Mouse (Mus musculus) liver, adult 2 months (tissue): ENCODE data around the gene Car5b. TPM values are rescaled to one million over a fixed set of nuclear protein-coding genes. Genes with fewer than 3 reads are reported as not detected.
A peak's percentile ranks its signal among the peaks of the same experiment; 100 is the strongest.

Source experiments
- DNase-seq: peaks from one replicate; pipeline ENCODE4 v3.0.0-alpha.2; 2011; ENCODE audit warnings: low read depth, low spot score; ENCODE audit errors: extremely low read depth
- H3K27ac ChIP-seq: fragments of 200-500 bp; replicated peaks from 2 replicates; pipeline ENCODE4 v1.5.1; 2012; ENCODE audit warnings: low read depth, mild to moderate bottlenecking, control low read depth, inconsistent platforms, low read length; ENCODE audit not compliant: insufficient read depth
- H3K27me3 ChIP-seq: fragments of 200-500 bp; 2 replicates; pipeline ENCODE4 v1.6.1; 2012; ENCODE audit warnings: mild to moderate bottlenecking, moderate library complexity, low read length, inconsistent platforms; ENCODE audit not compliant: control insufficient read depth, insufficient read depth
- H3K36me3 ChIP-seq: fragments of 200-500 bp; 2 replicates; pipeline ENCODE4 v1.6.1; 2012; ENCODE audit warnings: low read length, inconsistent platforms; ENCODE audit not compliant: control insufficient read depth, insufficient read depth
- H3K4me1 ChIP-seq: fragments of 200-500 bp; 2 replicates; pipeline ENCODE4 v1.6.1; 2011; ENCODE audit warnings: low read length; ENCODE audit not compliant: control insufficient read depth, insufficient read depth
- H3K4me3 ChIP-seq: fragments of 200-500 bp; 2 replicates; pipeline ENCODE4 v1.5.1; 2011; ENCODE audit warnings: low read depth, mild to moderate bottlenecking, control low read depth, low read length, moderate library complexity; ENCODE audit not compliant: insufficient read depth
- H3K79me2 ChIP-seq: fragments of 200-500 bp; 2 replicates; pipeline ENCODE4 v1.6.1; 2012; ENCODE audit warnings: inconsistent platforms, mild to moderate bottlenecking, low read length, moderate library complexity; ENCODE audit not compliant: control insufficient read depth, insufficient read depth
- H3K9ac ChIP-seq: fragments of 200-500 bp; 2 replicates; pipeline ENCODE4 v1.6.1; 2012; ENCODE audit warnings: low read depth, mild to moderate bottlenecking, control low read depth, inconsistent platforms, low read length
- CTCF ChIP-seq: fragments of 200-500 bp; IDR thresholded peaks from 2 replicates; pipeline ENCODE4 v1.5.1; 2011; ENCODE audit warnings: low read depth, low read length, control low read depth
- POLR2A ChIP-seq: fragments of 200-500 bp; IDR thresholded peaks from 2 replicates; pipeline ENCODE4 v1.6.1; 2011; ENCODE audit warnings: low read length, control low read depth; ENCODE audit not compliant: insufficient read depth; ENCODE audit errors: extremely low read depth
- WGBS: fragments of 180-500 bp; shearing (Covaris S2); methylation state at CpG from one replicate; pipeline ENCODE4 v1.1.7; 2018; 5-methylcytosine and 5-hydroxymethylcytosine counted together
- polyA plus RNA-seq: library from polyadenylated mRNA; depleted of rRNA; stranded (reverse); fragments of >200 nt; gene quantifications from 2 replicates; pipeline ENCODE4 v1.2.3, GENCODE M21; 2012
- total RNA-seq: library from RNA; depleted of rRNA; stranded (reverse); fragments of >200 nt; gene quantifications from 2 replicates; pipeline ENCODE4 v1.2.3, GENCODE M21; 2014

The Car5b gene
- total and polyA plus RNA-seq, 2 experiments, result 0.91 to 2.1 TPM

- DNase-seq, result peak; percentile 77
- Histone ChIP-seq H3K36me3 (peaks cover 7% of the 10 kb centered on the region; the same call in 1 of the 2 replicates), H3K27ac (peak within 1 kb of the TSS; percentile 98), H3K9ac (peak within 1 kb of the TSS; percentile 99), H3K4me3 (peak within 1 kb of the TSS; percentile 100), H3K79me2 (no peaks in the 10 kb centered on the region), H3K4me1 (peaks cover 2% of the 10 kb centered on the region; the same call in 1 of the 2 replicates), H3K27me3 (no peaks in the 10 kb centered on the region)
- under 1% methylated on average over 25 of the region's 29 CpGs for WGBS
- TF ChIP-seq POLR2A, result 0 out of 2 replicates have a peak, but pooled peaks have one; percentile 4
- no peak for TF ChIP-seq CTCF
These were observed 69.3 kb downstream of the Car5b start, which contains the start of gene Zrsr2 for GRCm38 (mm10) chrX:163958467-163958875. Gene Zrsr2, minus strand, starts transcription at chrX:163958661.

- Histone ChIP-seq H3K4me3 (peak overlapping the region; percentile 100), H3K4me1 (peaks cover 2% of the 10 kb centered on the region; the same call in 1 of the 2 replicates), H3K79me2 (no peaks in the 10 kb centered on the region), H3K36me3 (peaks cover 8% of the 10 kb centered on the region; the same call in 1 of the 2 replicates), H3K27me3 (no peaks in the 10 kb centered on the region), H3K9ac (peak overlapping the region; percentile 99), H3K27ac (peak overlapping the region; percentile 98)
- 1% methylated on average over 38 of the region's 67 CpGs for WGBS
- TF ChIP-seq POLR2A (0 out of 2 replicates have a peak, but pooled peaks have one; percentile 18), CTCF (no peak)
- DNase-seq, result peak; percentile 38
These were observed 69.9 kb downstream of the Car5b start for GRCm38 (mm10) chrX:163957803-163958466.

- H3K4me3 ChIP-seq, result peak overlapping the region; percentile 100
- TF ChIP-seq POLR2A, result no peak
- no peak for TF ChIP-seq CTCF
- no peaks in the 10 kb centered on the region for H3K27me3 ChIP-seq
- H3K9ac ChIP-seq, result peak overlapping the region; percentile 57
- H3K36me3 ChIP-seq, result peaks cover 9% of the 10 kb centered on the region; the same call in 1 of the 2 replicates
- H3K27ac ChIP-seq, result 0 out of 2 replicates have a peak overlapping the region, but pooled peaks have one; percentile 0
- no peaks in the 10 kb centered on the region for H3K79me2 ChIP-seq
- 11% methylated on average over 12 of the region's 12 CpGs for WGBS
- DNase-seq, result no peak
- peaks cover 2% of the 10 kb centered on the region; the same call in 1 of the 2 replicates for H3K4me1 ChIP-seq
These were observed 70.4 kb downstream of the Car5b start for GRCm38 (mm10) chrX:163957381-163957780.

GRCm38 (mm10) chrX:163951618-163952017 lies 76.2 kb downstream of the Car5b start:
- no peak for TF ChIP-seq POLR2A
- no peak for TF ChIP-seq CTCF
- no peaks in the 10 kb centered on the region for H3K27me3 ChIP-seq
- no peaks in the 10 kb centered on the region for H3K79me2 ChIP-seq
- DNase-seq, result no peak
- H3K4me3 ChIP-seq, result no peak overlapping the region
- no peaks in the 10 kb centered on the region for H3K4me1 ChIP-seq
- H3K27ac ChIP-seq, result no peak overlapping the region
- H3K36me3 ChIP-seq, result peaks cover 23% of the 10 kb centered on the region
- 73% methylated on average over 1 of the region's 1 CpGs for WGBS
- H3K9ac ChIP-seq, result no peak overlapping the region

- 94% methylated on average over 3 of the region's 3 CpGs for WGBS
- H3K27ac ChIP-seq, result no peak overlapping the region
- no peaks in the 10 kb centered on the region for H3K79me2 ChIP-seq
- no peaks in the 10 kb centered on the region for H3K27me3 ChIP-seq
- H3K36me3 ChIP-seq, result peaks cover 40% of the 10 kb centered on the region
- no peak overlapping the region for H3K4me3 ChIP-seq
- no peaks in the 10 kb centered on the region for H3K4me1 ChIP-seq
- DNase-seq, result no peak
- H3K9ac ChIP-seq, result no peak overlapping the region
- no peak for TF ChIP-seq POLR2A
These were observed 83.4 kb downstream of the Car5b start for GRCm38 (mm10) chrX:163944381-163944780.

- Histone ChIP-seq H3K4me1 (no peaks in the 10 kb centered on the region), H3K27ac (no peak overlapping the region), H3K36me3 (peaks cover 22% of the 10 kb centered on the region), H3K4me3 (no peak overlapping the region), H3K79me2 (no peaks in the 10 kb centered on the region), H3K9ac (no peak overlapping the region), H3K27me3 (no peaks in the 10 kb centered on the region)
- WGBS, result 91% methylated on average over 6 of the region's 6 CpGs
- TF ChIP-seq CTCF, result no peak
- no peak for TF ChIP-seq POLR2A
- DNase-seq, result no peak
These were observed 89.2 kb downstream of the Car5b start for GRCm38 (mm10) chrX:163938587-163938986.
